Comparison of ENCODE assay signal across 27 mouse cellular contexts in genomic region chr10:117615746-117616145, GRCm38 (mm10). TPM values are rescaled to one million over a fixed set of nuclear protein-coding genes. Genes with fewer than 3 reads are reported as not detected.
"Had no signal": no experiment of that assay in that cellular context is flagged by ENCODE, and none has a peak within 500 bp of the region (broad histone marks: within the 10 kb centered on the region; RNA-seq: fewer than 3 reads in every experiment).

No protein-coding gene starts in this region.

- DNase-seq: cerebellum, adult 9-11 months; cerebellum, postnatal 10 days; cerebellum, postnatal 14 days; cerebellum, postnatal 25 days; cerebellum, postnatal 36 days; embryo, embryonic 11 days; forebrain, postnatal 0 days; gastrocnemius, adult 2 months; gastrocnemius, postnatal 10 days; gastrocnemius, postnatal 14 days; gastrocnemius, postnatal 25 days; gastrocnemius, postnatal 36 days; heart, adult 11 months; heart, adult 18-20 months; heart, adult 2 months had no signal

- H3K9ac ChIP-seq: embryonic facial prominence, embryonic 12.5 days; embryonic facial prominence, embryonic 13.5 days; embryonic facial prominence, embryonic 15.5 days; forebrain, embryonic 12.5 days; forebrain, embryonic 13.5 days; forebrain, postnatal 0 days had no signal

- ATAC-seq: forebrain, embryonic 13.5 days; forebrain, embryonic 14.5 days; forebrain, embryonic 16.5 days; forebrain, postnatal 0 days had no signal

- H3K27me3 ChIP-seq: embryonic facial prominence, embryonic 12.5 days; embryonic facial prominence, embryonic 13.5 days; embryonic facial prominence, embryonic 15.5 days; forebrain, embryonic 12.5 days; forebrain, embryonic 13.5 days had no signal

- H3K27ac ChIP-seq: embryonic facial prominence, embryonic 10.5 days; embryonic facial prominence, embryonic 12.5 days; embryonic facial prominence, embryonic 13.5 days; embryonic facial prominence, embryonic 15.5 days; forebrain, embryonic 10.5 days; forebrain, embryonic 12.5 days; forebrain, embryonic 13.5 days; gastrocnemius, adult 2 months; heart, adult 2 months; heart, embryonic 10.5 days had no signal

- H3K4me1 ChIP-seq: embryonic facial prominence, embryonic 10.5 days; embryonic facial prominence, embryonic 12.5 days; embryonic facial prominence, embryonic 13.5 days; embryonic facial prominence, embryonic 15.5 days; forebrain, embryonic 10.5 days; forebrain, embryonic 12.5 days; forebrain, embryonic 13.5 days had no signal

- H3K36me3 ChIP-seq: embryonic facial prominence, embryonic 10.5 days; embryonic facial prominence, embryonic 12.5 days; embryonic facial prominence, embryonic 13.5 days; embryonic facial prominence, embryonic 15.5 days; forebrain, embryonic 10.5 days; forebrain, embryonic 12.5 days; heart, embryonic 10.5 days had no signal

- H3K4me3 ChIP-seq: embryonic facial prominence, embryonic 10.5 days; embryonic facial prominence, embryonic 12.5 days; embryonic facial prominence, embryonic 13.5 days; embryonic facial prominence, embryonic 15.5 days; erythroblast, embryonic 14.5 days; forebrain, embryonic 10.5 days; forebrain, embryonic 12.5 days; forebrain, embryonic 13.5 days; gastrocnemius, adult 2 months; heart, adult 2 months; heart, embryonic 10.5 days had no signal

- H3K4me2 ChIP-seq: embryonic facial prominence, embryonic 12.5 days; embryonic facial prominence, embryonic 13.5 days; embryonic facial prominence, embryonic 15.5 days; forebrain, embryonic 12.5 days; forebrain, embryonic 13.5 days; heart, embryonic 11.5 days had no signal

- H3K9me3 ChIP-seq: embryonic facial prominence, embryonic 10.5 days; embryonic facial prominence, embryonic 12.5 days; embryonic facial prominence, embryonic 13.5 days; embryonic facial prominence, embryonic 15.5 days; forebrain, embryonic 10.5 days; forebrain, embryonic 12.5 days; forebrain, embryonic 13.5 days; heart, embryonic 10.5 days had no signal

RNA-seq across cellular contexts. Expression of gene Cpm, which starts 13.6 kb away (rescaled TPM):
- polyA plus RNA-seq: erythroblast, embryonic 14.5 days had no signal
